Mouse (Mus musculus): Measurements from ENCODE around the gene Tmem50a.

DNA sequence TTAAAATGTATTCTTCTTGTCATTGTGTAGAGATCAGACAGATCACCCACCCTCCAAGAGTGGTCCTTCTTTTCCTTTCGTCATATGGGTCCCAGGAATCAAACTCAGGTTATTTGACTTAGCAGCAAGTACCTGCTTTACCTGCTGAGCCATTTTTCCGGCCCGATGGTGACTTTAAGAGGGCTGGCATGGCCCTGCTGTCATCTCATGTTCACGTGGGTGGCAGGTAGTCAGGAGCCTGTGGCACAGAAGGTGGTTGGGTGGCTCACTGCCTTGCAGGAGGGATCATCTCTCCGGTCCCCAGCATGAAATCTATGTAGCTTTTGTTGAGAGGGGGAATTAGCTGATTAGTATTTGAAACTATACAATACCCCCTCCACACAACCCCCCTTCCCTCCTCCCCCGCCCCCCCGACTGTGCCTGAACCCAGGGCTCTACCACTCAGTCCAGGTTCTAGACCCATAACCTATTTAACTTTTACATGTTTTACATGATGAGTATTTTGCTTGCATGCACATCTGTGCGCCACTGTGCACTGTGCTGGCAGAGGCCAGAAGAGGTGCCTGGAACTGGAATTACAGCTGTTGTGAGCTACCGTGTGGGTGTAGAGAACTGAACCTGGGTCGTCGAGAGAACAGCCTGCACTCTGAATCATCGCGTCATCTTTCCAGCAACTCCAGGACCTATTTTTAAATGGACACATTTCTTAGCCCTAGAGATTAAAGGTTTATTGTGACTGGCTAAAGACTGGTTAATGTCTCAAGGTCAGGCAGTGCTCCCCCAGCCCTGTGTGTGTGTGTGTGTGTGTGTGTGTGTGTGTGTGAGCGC is 613 bp upstream of the Tmem50a start:
- TF ChIP-seq CTCF (conservative IDR thresholded peaks at IDR 0.05; ENCODE audit: insufficient read depth, insufficient read length, low read depth, low read length) = no peak
- no peak for TF ChIP-seq POLR2A (IDR thresholded peaks at IDR 0.05; ENCODE audit: low read depth, low read length)
